Mouse (Mus musculus) liver, embryonic 13.5 days (tissue): ENCODE measurements at regions not wholly inside any gene's neighbourhood (a gene's known extent, or its start where the extent isn't known, plus 50 kb on each side); places are given as distances from the start of the nearest gene placed in this dataset.
"Not testable (repeated sequence)": the region's sequence is repeated elsewhere in the genome, so short reads cannot be mapped to it uniquely, and the experiment has no call there.

ENCODE experiments used
- ATAC-seq: fragments of 200-750 bp; cut with Nextera tagmentation; 2 replicates; pipeline ENCODE4 v1.8.0; 2017; ENCODE audit warnings: low read depth, mild to moderate bottlenecking, moderate number of reproducible peaks, moderate library complexity
- DNase-seq: peaks from one replicate; pipeline ENCODE4 v3.0.0; 2022
- H3K27ac ChIP-seq: fragments of 300-500 bp; sonication (generic); 2 replicates; pipeline ENCODE4 v1.5.1; 2015; ENCODE audit warnings: moderate library complexity, mild to moderate bottlenecking, inconsistent platforms
- H3K27me3 ChIP-seq: fragments of 300-500 bp; sonication (generic); 2 replicates; pipeline ENCODE4 v1.6.1; 2015; ENCODE audit warnings: mild to moderate bottlenecking, inconsistent platforms
- H3K36me3 ChIP-seq: fragments of 300-500 bp; sonication (generic); 2 replicates; pipeline ENCODE4 v1.6.1; 2015; ENCODE audit warnings: mild to moderate bottlenecking, inconsistent platforms
- H3K4me1 ChIP-seq: fragments of 300-500 bp; sonication (generic); replicated peaks from 2 replicates; pipeline ENCODE4 v1.6.1; 2015; ENCODE audit warnings: inconsistent platforms
- H3K4me2 ChIP-seq: fragments of 300-500 bp; sonication (generic); 2 replicates; pipeline ENCODE4 v1.6.1; 2015; ENCODE audit warnings: inconsistent platforms, mild to moderate bottlenecking, moderate library complexity
- H3K4me3 ChIP-seq: fragments of 300-500 bp; sonication (generic); replicated peaks from 2 replicates; pipeline ENCODE4 v1.5.1; 2015; ENCODE audit warnings: mild to moderate bottlenecking, inconsistent platforms
- H3K9ac ChIP-seq: fragments of 300-500 bp; sonication (generic); 2 replicates; pipeline ENCODE4 v1.6.1; 2015; ENCODE audit warnings: mild to moderate bottlenecking, inconsistent platforms
- H3K9me3 ChIP-seq: fragments of 300-500 bp; sonication (generic); replicated peaks from 2 replicates; pipeline ENCODE4 v1.6.1; 2016; ENCODE audit warnings: inconsistent platforms
- WGBS: fragments of 180-500 bp; shearing (Covaris S2); methylation state at CpG from one replicate; pipeline ENCODE4 v1.1.7; 2015; ENCODE audit not compliant: insufficient replicate concordance; 5-methylcytosine and 5-hydroxymethylcytosine counted together

GRCm38 (mm10) chr3:21673466-21673865, 403.0 kb upstream of the Tbl1xr1 start:
- ATAC-seq (no peak), DNase-seq (no peak)
- 69% methylated on average over 2 of the region's 2 CpGs for WGBS

GRCm38 (mm10) chr3:21678265-21678664, 398.2 kb upstream of the Tbl1xr1 start:
- DNase-seq: no peak
- Histone ChIP-seq H3K4me2 (no peak overlapping the region), H3K4me3 (no peak overlapping the region), H3K27ac (no peak overlapping the region), H3K27me3 (no peaks in the 10 kb centered on the region), H3K9ac (no peak overlapping the region), H3K9me3 (no peaks in the 10 kb centered on the region), H3K36me3 (no peaks in the 10 kb centered on the region), H3K4me1 (no peaks in the 10 kb centered on the region)
- no peak for ATAC-seq

More at GRCm38 (mm10) chr3:21673466-21673865, 403.0 kb upstream of the Tbl1xr1 start:
- Histone ChIP-seq H3K4me2 (no peak overlapping the region), H3K4me3 (no peak overlapping the region), H3K36me3 (no peaks in the 10 kb centered on the region), H3K27me3 (no peaks in the 10 kb centered on the region), H3K4me1 (no peaks in the 10 kb centered on the region), H3K9ac (no peak overlapping the region), H3K27ac (no peak overlapping the region), H3K9me3 (no peaks in the 10 kb centered on the region)

- Histone ChIP-seq H3K4me2 (no peak overlapping the region), H3K27me3 (no peaks in the 10 kb centered on the region), H3K9me3 (no peaks in the 10 kb centered on the region), H3K9ac (no peak overlapping the region), H3K4me3 (no peak overlapping the region), H3K4me1 (no peaks in the 10 kb centered on the region), H3K36me3 (no peaks in the 10 kb centered on the region), H3K27ac (no peak overlapping the region)
- ATAC-seq: no peak
- no peak for DNase-seq
Measured at GRCm38 (mm10) chr3:21678734-21679133, 397.7 kb upstream of the Tbl1xr1 start.

GRCm38 (mm10) chr3:21697980-21698672, 378.3 kb upstream of the Tbl1xr1 start:
- ATAC-seq, H3K36me3 ChIP-seq, H3K9me3 ChIP-seq: not testable (repeated sequence)

GRCm38 (mm10) chr3:21699526-21699925, 376.9 kb upstream of the Tbl1xr1 start:
- Histone ChIP-seq H3K4me2 (no peak overlapping the region), H3K9me3 (no peaks in the 10 kb centered on the region), H3K36me3 (no peaks in the 10 kb centered on the region), H3K4me3 (no peak overlapping the region), H3K9ac (no peak overlapping the region), H3K27ac (no peak overlapping the region), H3K27me3 (no peaks in the 10 kb centered on the region), H3K4me1 (no peaks in the 10 kb centered on the region; the same call in 1 of the 2 replicates)
- no peak for ATAC-seq
- DNase-seq: no peak
- 68% methylated on average over 1 of the region's 1 CpGs for WGBS

More at GRCm38 (mm10) chr3:21697980-21698672, 378.3 kb upstream of the Tbl1xr1 start:
- not testable (repeated sequence) for H3K9ac ChIP-seq, H3K4me1 ChIP-seq, H3K27ac ChIP-seq, DNase-seq, H3K27me3 ChIP-seq, H3K4me3 ChIP-seq, H3K4me2 ChIP-seq
- WGBS: 53% methylated on average over 1 of the region's 1 CpGs

- 32% methylated on average over 1 of the region's 1 CpGs for WGBS
- no peak for DNase-seq
- Histone ChIP-seq H3K4me1 (no peaks in the 10 kb centered on the region; the same call in 1 of the 2 replicates), H3K9ac (no peak overlapping the region), H3K4me2 (no peak overlapping the region), H3K27ac (no peak overlapping the region), H3K9me3 (no peaks in the 10 kb centered on the region), H3K36me3 (no peaks in the 10 kb centered on the region), H3K27me3 (no peaks in the 10 kb centered on the region), H3K4me3 (no peak overlapping the region)
- ATAC-seq: no peak
Measured at GRCm38 (mm10) chr3:21700326-21700725, 376.1 kb upstream of the Tbl1xr1 start.

GRCm38 (mm10) chr3:21726747-21727505, 349.5 kb upstream of the Tbl1xr1 start:
- 56% methylated on average over 4 of the region's 4 CpGs for WGBS
- no peak overlapping the region for H3K27ac ChIP-seq
- no peaks in the 10 kb centered on the region for H3K36me3 ChIP-seq
- no peak overlapping the region for H3K9ac ChIP-seq
- H3K4me1 ChIP-seq: no peaks in the 10 kb centered on the region
- no peaks in the 10 kb centered on the region for H3K9me3 ChIP-seq
- H3K4me2 ChIP-seq: no peak overlapping the region
- H3K4me3 ChIP-seq: no peak overlapping the region
- ATAC-seq: no peak
- DNase-seq: no peak
- H3K27me3 ChIP-seq: no peaks in the 10 kb centered on the region

- 60% methylated on average over 4 of the region's 4 CpGs for WGBS
- DNase-seq: no peak
- Histone ChIP-seq H3K9ac (no peak overlapping the region), H3K4me1 (no peaks in the 10 kb centered on the region), H3K4me2 (no peak overlapping the region), H3K36me3 (no peaks in the 10 kb centered on the region), H3K4me3 (no peak overlapping the region), H3K27me3 (no peaks in the 10 kb centered on the region), H3K9me3 (no peaks in the 10 kb centered on the region), H3K27ac (no peak overlapping the region)
- no peak for ATAC-seq
Measured at GRCm38 (mm10) chr3:21728019-21728418, 348.4 kb upstream of the Tbl1xr1 start.

- 68% methylated on average over 1 of the region's 1 CpGs for WGBS
- H3K9me3 ChIP-seq: no peaks in the 10 kb centered on the region
- H3K4me1 ChIP-seq: no peaks in the 10 kb centered on the region
- H3K27ac ChIP-seq: no peak overlapping the region
- ATAC-seq: no peak
- H3K4me3 ChIP-seq: no peak overlapping the region
- no peak overlapping the region for H3K9ac ChIP-seq
- no peak overlapping the region for H3K4me2 ChIP-seq
- no peaks in the 10 kb centered on the region for H3K36me3 ChIP-seq
- no peaks in the 10 kb centered on the region for H3K27me3 ChIP-seq
- no peak for DNase-seq
Measured at GRCm38 (mm10) chr3:21729328-21729727, 347.1 kb upstream of the Tbl1xr1 start.

- H3K9me3 ChIP-seq, H3K9ac ChIP-seq, H3K27me3 ChIP-seq, H3K4me1 ChIP-seq, H3K4me3 ChIP-seq, H3K4me2 ChIP-seq, ATAC-seq, H3K27ac ChIP-seq, DNase-seq, H3K36me3 ChIP-seq: not testable (repeated sequence)
- 86% methylated on average over 2 of the region's 2 CpGs for WGBS
Measured at GRCm38 (mm10) chr3:21735688-21736087, 340.8 kb upstream of the Tbl1xr1 start.

- Histone ChIP-seq H3K27me3 (no peaks in the 10 kb centered on the region), H3K36me3 (no peaks in the 10 kb centered on the region), H3K27ac (no peak overlapping the region), H3K4me2 (no peak overlapping the region), H3K4me1 (no peaks in the 10 kb centered on the region), H3K9me3 (no peaks in the 10 kb centered on the region), H3K9ac (no peak overlapping the region), H3K4me3 (no peak overlapping the region)
- whole genome bisulfite sequencing: 42% methylated on average over 4 of the region's 4 CpGs
- no peak for DNase-seq
- no peak for ATAC-seq
Measured at GRCm38 (mm10) chr3:21739720-21740119, 336.7 kb upstream of the Tbl1xr1 start.

GRCm38 (mm10) chr3:21744107-21744506, 332.3 kb upstream of the Tbl1xr1 start:
- no peaks in the 10 kb centered on the region for H3K4me1 ChIP-seq
- no peak overlapping the region for H3K27ac ChIP-seq
- no peaks in the 10 kb centered on the region for H3K9me3 ChIP-seq
- no peak overlapping the region for H3K9ac ChIP-seq
- H3K27me3 ChIP-seq: no peaks in the 10 kb centered on the region
- no peak overlapping the region for H3K4me2 ChIP-seq
- WGBS: 63% methylated on average over 1 of the region's 1 CpGs
- DNase-seq (no peak), ATAC-seq (no peak)
- no peak overlapping the region for H3K4me3 ChIP-seq
- H3K36me3 ChIP-seq: no peaks in the 10 kb centered on the region
